Mouse (Mus musculus): Measurements from ENCODE around the gene Tmem109. TPM values are rescaled to one million over a fixed set of nuclear protein-coding genes. Genes with fewer than 3 reads are reported as not detected.

The Tmem109 gene
- total and polyA plus RNA-seq, 3 experiments = 101 to 160 (median 109) TPM

DNA sequence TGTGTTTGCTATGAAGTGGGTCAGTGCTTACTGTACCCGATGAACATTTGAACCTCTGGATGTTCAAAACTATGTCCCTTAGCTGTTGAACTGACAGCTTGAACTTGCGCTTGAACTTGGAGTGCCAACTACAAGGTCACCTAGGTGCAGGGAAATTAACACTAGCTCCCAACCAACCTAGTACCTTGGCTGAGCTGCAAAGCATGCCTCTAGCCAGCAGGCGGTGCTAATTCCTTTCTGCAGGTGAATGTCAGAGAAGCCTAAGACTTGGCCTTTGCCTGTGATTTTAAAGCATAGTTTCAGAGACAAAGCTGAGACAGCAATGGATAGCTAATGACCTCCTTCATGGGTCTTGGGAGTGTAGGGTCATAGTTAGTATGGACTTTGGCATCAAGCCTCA lies 26.1 kb upstream of the Tmem109 start:
- Histone ChIP-seq H3K9ac (ENCODE audit: low read depth, low read length) (no peak overlapping the region), H3K4me1 (ENCODE audit: control insufficient read depth, insufficient read depth, low read length) (peaks cover 10% of the 10 kb centered on the region), H3K4me3 (no peak overlapping the region), H3K27me3 (ENCODE audit: control insufficient read depth, insufficient read depth, low read length) (no peaks in the 10 kb centered on the region), H3K27ac (no peak overlapping the region), H3K36me3 (ENCODE audit: control insufficient read depth, insufficient read depth, low read length) (peaks cover 11% of the 10 kb centered on the region; the same call in 1 of the 2 replicates), H3K79me2 (replicated peaks; ENCODE audit: control insufficient read depth, insufficient read depth, low read length) (no peaks in the 10 kb centered on the region)
- 40% methylated on average over 3 of the region's 3 CpGs for WGBS
- TF ChIP-seq POLR2A (IDR thresholded peaks at IDR 0.05; ENCODE audit: insufficient read depth, low read depth, low read length) (no peak), CTCF (IDR thresholded peaks at IDR 0.05) (peak; percentile 85), EP300 (IDR thresholded peaks at IDR 0.05; ENCODE audit: insufficient read depth, low read depth, low read length) (peak; percentile 63; the same call in 1 of the 2 replicates)
- intact Hi-C loops (cut with DNase I) = loop anchor here (2.0 kb wide), 1 partner anchor 51 kb away; no protein-coding TSS in a partner anchor
- peak; percentile 37 to 51 for DNase-seq

DNA sequence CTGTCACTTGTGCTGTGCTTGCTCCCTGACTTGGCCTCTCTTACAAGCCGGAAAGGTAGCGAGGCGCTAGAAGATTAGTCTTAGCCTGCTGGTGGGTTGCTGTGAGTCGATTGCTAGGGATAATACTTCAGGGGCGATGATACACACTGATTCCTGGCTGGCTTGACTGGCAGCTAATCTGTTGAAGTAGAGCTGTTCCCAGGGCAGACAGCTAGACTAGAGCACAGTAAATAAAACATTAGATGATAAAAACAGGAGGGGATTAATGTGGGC lies 23.9 kb upstream of the Tmem109 start:
- Histone ChIP-seq H3K27ac (peak overlapping the region; percentile 77), H3K4me1 (ENCODE audit: control insufficient read depth, insufficient read depth, low read length) (peaks cover 10% of the 10 kb centered on the region), H3K9ac (ENCODE audit: low read depth, low read length) (no peak overlapping the region), H3K36me3 (ENCODE audit: control insufficient read depth, insufficient read depth, low read length) (peaks cover 18% of the 10 kb centered on the region), H3K27me3 (ENCODE audit: control insufficient read depth, insufficient read depth, low read length) (no peaks in the 10 kb centered on the region), H3K4me3 (no peak overlapping the region), H3K79me2 (replicated peaks; ENCODE audit: control insufficient read depth, insufficient read depth, low read length) (no peaks in the 10 kb centered on the region)
- DNase-seq = no peak
- intact Hi-C loops (cut with DNase I) = no loop called here
- TF ChIP-seq POLR2A (IDR thresholded peaks at IDR 0.05; ENCODE audit: insufficient read depth, low read depth, low read length) (no peak), EP300 (IDR thresholded peaks at IDR 0.05; ENCODE audit: insufficient read depth, low read depth, low read length) (no peak), CTCF (IDR thresholded peaks at IDR 0.05) (no peak)
- WGBS = 35% methylated on average over 5 of the region's 5 CpGs

DNA sequence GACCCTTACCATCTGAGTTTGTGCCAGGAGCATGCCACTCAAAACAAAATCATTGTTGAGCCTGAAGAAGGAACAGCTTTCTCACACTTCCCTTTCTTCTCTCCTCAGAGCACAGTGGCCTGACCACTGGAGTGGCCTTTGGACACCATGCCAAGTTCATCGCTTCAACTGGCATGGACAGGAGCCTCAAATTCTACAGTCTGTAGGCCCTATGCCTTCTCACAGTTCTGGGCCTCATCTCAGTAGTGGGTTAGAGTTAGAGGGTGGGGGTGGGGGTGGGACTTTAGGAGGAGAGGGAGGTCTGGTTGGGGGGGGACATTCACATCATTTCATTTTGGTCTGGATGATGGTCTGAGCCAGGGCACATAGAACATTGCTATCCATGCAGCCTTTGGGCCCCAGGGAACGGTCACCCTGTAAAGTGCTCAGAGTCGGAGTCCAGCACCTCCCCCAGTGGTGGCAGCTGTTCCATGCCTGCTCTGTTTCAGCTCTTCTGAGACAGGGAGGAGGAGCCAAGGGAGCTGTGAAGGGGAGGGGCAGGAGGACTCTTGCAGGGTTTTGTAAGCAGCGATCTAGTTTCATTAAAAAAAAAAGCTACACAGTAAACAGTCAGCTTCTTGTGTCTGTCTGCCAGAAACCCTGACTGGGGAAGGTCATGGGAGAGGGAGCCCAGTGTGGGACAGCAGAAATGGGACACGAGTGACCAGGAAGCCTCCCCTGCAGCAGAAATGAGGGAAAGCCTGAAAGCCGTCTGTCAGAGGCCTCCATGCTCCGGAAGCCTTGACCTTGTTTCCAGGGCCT lies 23.3 kb upstream of the Tmem109 start:
- Histone ChIP-seq H3K79me2 (replicated peaks; ENCODE audit: control insufficient read depth, insufficient read depth, low read length) (no peaks in the 10 kb centered on the region), H3K27ac (peak overlapping the region; percentile 77), H3K4me1 (ENCODE audit: control insufficient read depth, insufficient read depth, low read length) (peaks cover 10% of the 10 kb centered on the region), H3K36me3 (ENCODE audit: control insufficient read depth, insufficient read depth, low read length) (peaks cover 18% of the 10 kb centered on the region), H3K4me3 (no peak overlapping the region), H3K9ac (ENCODE audit: low read depth, low read length) (no peak overlapping the region), H3K27me3 (ENCODE audit: control insufficient read depth, insufficient read depth, low read length) (no peaks in the 10 kb centered on the region)
- 14% methylated on average over 7 of the region's 7 CpGs for WGBS
- TF ChIP-seq POLR2A (IDR thresholded peaks at IDR 0.05; ENCODE audit: insufficient read depth, low read depth, low read length) = 0 out of 2 replicates have a peak, but pooled peaks have one; percentile 9
- no peak for TF ChIP-seq EP300 (IDR thresholded peaks at IDR 0.05; ENCODE audit: insufficient read depth, low read depth, low read length)
- peak; percentile 20; the same call in 1 of the 2 replicates for TF ChIP-seq CTCF (IDR thresholded peaks at IDR 0.05)
- peak; percentile 73 to 83 for DNase-seq
- intact Hi-C loops (cut with DNase I) = no loop called here

DNA sequence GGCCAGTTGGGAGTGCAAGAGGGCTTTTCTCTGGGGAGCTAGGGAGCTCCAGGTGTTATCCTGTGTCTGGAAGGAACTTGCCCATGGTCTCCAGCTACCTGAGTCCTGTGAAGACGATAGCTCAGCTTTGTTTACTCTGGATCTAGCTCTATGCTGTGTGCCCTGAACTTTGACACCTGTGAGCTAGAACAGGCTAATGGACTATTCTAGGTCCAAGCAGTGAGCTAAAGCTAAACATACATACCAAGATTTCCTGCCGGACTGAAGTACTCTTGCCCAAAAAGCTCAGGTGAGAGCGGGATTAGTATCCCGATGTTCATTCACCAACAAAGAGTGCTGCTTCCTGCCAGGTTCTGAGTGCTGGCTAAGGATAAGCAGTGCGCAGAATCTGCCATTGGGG lies 22.7 kb upstream of the Tmem109 start:
- WGBS = 66% methylated on average over 5 of the region's 5 CpGs
- Histone ChIP-seq H3K36me3 (ENCODE audit: control insufficient read depth, insufficient read depth, low read length) (peaks cover 24% of the 10 kb centered on the region), H3K79me2 (replicated peaks; ENCODE audit: control insufficient read depth, insufficient read depth, low read length) (no peaks in the 10 kb centered on the region), H3K27me3 (ENCODE audit: control insufficient read depth, insufficient read depth, low read length) (no peaks in the 10 kb centered on the region), H3K4me1 (ENCODE audit: control insufficient read depth, insufficient read depth, low read length) (peaks cover 8% of the 10 kb centered on the region), H3K4me3 (no peak overlapping the region), H3K27ac (peak overlapping the region; percentile 36), H3K9ac (ENCODE audit: low read depth, low read length) (no peak overlapping the region)
- intact Hi-C loops (cut with DNase I) = no loop called here
- no peak for DNase-seq
- TF ChIP-seq CTCF (IDR thresholded peaks at IDR 0.05) = no peak
- TF ChIP-seq POLR2A (IDR thresholded peaks at IDR 0.05; ENCODE audit: insufficient read depth, low read depth, low read length) = no peak
- no peak for TF ChIP-seq EP300 (IDR thresholded peaks at IDR 0.05; ENCODE audit: insufficient read depth, low read depth, low read length)

DNA sequence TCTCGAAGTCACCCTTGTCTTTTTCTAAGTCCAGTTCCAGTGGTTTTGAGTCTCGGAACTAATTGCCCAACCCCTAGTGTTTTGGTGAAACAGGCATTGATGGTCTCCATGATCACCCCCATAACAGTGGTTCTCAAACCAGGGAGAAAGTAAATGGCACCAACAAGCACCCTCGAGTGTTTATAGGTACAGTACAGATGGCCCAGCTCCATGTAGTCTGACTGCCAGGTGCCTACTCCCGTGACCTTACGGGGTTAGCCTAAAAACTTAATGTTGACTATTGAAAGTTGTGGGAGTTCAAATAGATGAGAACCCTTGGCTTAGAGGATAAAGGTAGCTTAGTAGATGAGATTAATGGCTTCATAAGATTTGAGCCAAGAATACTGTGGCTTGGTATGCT lies 19.2 kb upstream of the Tmem109 start:
- Histone ChIP-seq H3K79me2 (replicated peaks; ENCODE audit: control insufficient read depth, insufficient read depth, low read length) (no peaks in the 10 kb centered on the region), H3K36me3 (ENCODE audit: control insufficient read depth, insufficient read depth, low read length) (peaks cover 34% of the 10 kb centered on the region), H3K9ac (ENCODE audit: low read depth, low read length) (no peak overlapping the region), H3K27ac (no peak overlapping the region), H3K4me3 (no peak overlapping the region), H3K27me3 (ENCODE audit: control insufficient read depth, insufficient read depth, low read length) (no peaks in the 10 kb centered on the region), H3K4me1 (ENCODE audit: control insufficient read depth, insufficient read depth, low read length) (peaks cover 7% of the 10 kb centered on the region)
- 84% methylated on average over 5 of the region's 5 CpGs for WGBS
- no peak for DNase-seq
- TF ChIP-seq CTCF (IDR thresholded peaks at IDR 0.05) = no peak
- TF ChIP-seq EP300 (IDR thresholded peaks at IDR 0.05; ENCODE audit: insufficient read depth, low read depth, low read length) = no peak
- no peak for TF ChIP-seq POLR2A (IDR thresholded peaks at IDR 0.05; ENCODE audit: insufficient read depth, low read depth, low read length)
- intact Hi-C loops (cut with DNase I) = no loop called here

DNA sequence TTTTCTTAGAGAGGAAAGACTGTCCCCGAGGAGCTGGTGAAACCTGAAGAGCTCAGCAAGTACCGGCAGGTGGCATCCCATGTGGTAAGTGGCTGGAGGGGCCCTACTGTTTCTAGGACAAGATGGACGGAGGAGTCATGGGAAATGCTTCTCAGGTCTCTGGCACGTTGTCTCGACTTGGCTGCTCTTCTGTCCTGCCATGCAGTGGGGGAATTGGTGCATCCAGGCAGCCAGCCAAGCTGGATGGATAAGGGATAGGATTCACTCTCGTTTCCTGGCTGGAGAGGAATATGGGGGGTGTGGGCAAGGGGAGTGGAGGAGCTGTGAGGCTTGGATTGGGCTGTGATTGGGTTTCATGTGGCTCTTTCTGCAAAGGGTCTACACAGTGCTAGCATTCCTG lies 18.5 kb upstream of the Tmem109 start:
- intact Hi-C loops (cut with DNase I) = no loop called here
- Histone ChIP-seq H3K36me3 (ENCODE audit: control insufficient read depth, insufficient read depth, low read length) (peaks cover 31% of the 10 kb centered on the region), H3K4me1 (ENCODE audit: control insufficient read depth, insufficient read depth, low read length) (peaks cover 5% of the 10 kb centered on the region), H3K27me3 (ENCODE audit: control insufficient read depth, insufficient read depth, low read length) (no peaks in the 10 kb centered on the region), H3K9ac (ENCODE audit: low read depth, low read length) (no peak overlapping the region), H3K4me3 (no peak overlapping the region), H3K27ac (no peak overlapping the region; the same call in 1 of the 2 replicates), H3K79me2 (replicated peaks; ENCODE audit: control insufficient read depth, insufficient read depth, low read length) (no peaks in the 10 kb centered on the region)
- WGBS = 31% methylated on average over 6 of the region's 6 CpGs
- TF ChIP-seq CTCF (IDR thresholded peaks at IDR 0.05) (peak; percentile 26; the same call in 1 of the 2 replicates), EP300 (IDR thresholded peaks at IDR 0.05; ENCODE audit: insufficient read depth, low read depth, low read length) (peak; percentile 72; the same call in 1 of the 2 replicates), POLR2A (IDR thresholded peaks at IDR 0.05; ENCODE audit: insufficient read depth, low read depth, low read length) (no peak)
- DNase-seq = peak; percentile 61 to 77
